Mouse (Mus musculus) forebrain, embryonic 14.5 days (tissue): ENCODE data around the gene Spindoc. TPM values are rescaled to one million over a fixed set of nuclear protein-coding genes. Genes with fewer than 3 reads are reported as not detected.

ENCODE experiments used
- ATAC-seq: fragments of 200-750 bp; cut with Nextera tagmentation; 2 replicates; pipeline ENCODE4 v1.8.0; 2017; ENCODE audit warnings: mild to moderate bottlenecking, moderate library complexity
- DNase-seq: peaks from one replicate; pipeline ENCODE4 v3.0.0-alpha.2; 2015; ENCODE audit warnings: low spot score
- H3K27ac ChIP-seq: fragments of 300-500 bp; sonication (generic); 2 replicates; pipeline ENCODE4 v1.5.1; 2014; ENCODE audit warnings: low read depth, mild to moderate bottlenecking, control low read depth, low read length, moderate library complexity
- H3K27me3 ChIP-seq: fragments of 300-500 bp; sonication (generic); replicated peaks from 2 replicates; pipeline ENCODE4 v1.6.1; 2014; ENCODE audit warnings: low read length, control low read depth, mixed read lengths; ENCODE audit not compliant: control insufficient read depth, insufficient read depth
- H3K36me3 ChIP-seq: fragments of 300-500 bp; sonication (generic); 2 replicates; pipeline ENCODE4 v1.6.1; 2014; ENCODE audit warnings: low read length, control low read depth; ENCODE audit not compliant: control insufficient read depth, insufficient read depth
- H3K4me1 ChIP-seq: fragments of 300-500 bp; sonication (generic); 2 replicates; pipeline ENCODE4 v1.6.1; 2014; ENCODE audit warnings: antibody characterized with exemption, low read length, control low read depth; ENCODE audit not compliant: control insufficient read depth, insufficient read depth
- H3K4me2 ChIP-seq: fragments of 300-500 bp; sonication (generic); 2 replicates; pipeline ENCODE4 v1.6.1; 2014; ENCODE audit warnings: mild to moderate bottlenecking, control low read depth, low read length
- H3K4me3 ChIP-seq: fragments of 300-500 bp; sonication (generic); 2 replicates; pipeline ENCODE4 v1.5.1; 2014; ENCODE audit warnings: low read depth, low read length, control low read depth
- H3K9ac ChIP-seq: fragments of 300-500 bp; sonication (generic); 2 replicates; pipeline ENCODE4 v1.6.1; 2014; ENCODE audit warnings: mild to moderate bottlenecking, low read length, control low read depth, moderate library complexity
- H3K9me3 ChIP-seq: fragments of 300-500 bp; sonication (generic); replicated peaks from 2 replicates; pipeline ENCODE4 v1.6.1; 2016; ENCODE audit warnings: low read length, control low read depth, mixed read lengths; ENCODE audit not compliant: control insufficient read depth
- WGBS: fragments of 180-500 bp; shearing (Covaris S2); extraction: QIAGEN DNeasy Blood & Tissue Kit; methylation state at CpG from one replicate; pipeline ENCODE4 v1.1.7; 2014; 5-methylcytosine and 5-hydroxymethylcytosine counted together
- polyA plus RNA-seq: library from polyadenylated mRNA; unstranded; fragments of >200 nt; fragmentation: Nextera tagmentation; extraction: Ambion mirVana; gene quantifications from 2 replicates; pipeline ENCODE4 v1.2.1, GENCODE M21; 2014

Spindoc gene
- polyA plus RNA-seq, 1 experiment from 2014 or later: 36.2 TPM

DNA sequence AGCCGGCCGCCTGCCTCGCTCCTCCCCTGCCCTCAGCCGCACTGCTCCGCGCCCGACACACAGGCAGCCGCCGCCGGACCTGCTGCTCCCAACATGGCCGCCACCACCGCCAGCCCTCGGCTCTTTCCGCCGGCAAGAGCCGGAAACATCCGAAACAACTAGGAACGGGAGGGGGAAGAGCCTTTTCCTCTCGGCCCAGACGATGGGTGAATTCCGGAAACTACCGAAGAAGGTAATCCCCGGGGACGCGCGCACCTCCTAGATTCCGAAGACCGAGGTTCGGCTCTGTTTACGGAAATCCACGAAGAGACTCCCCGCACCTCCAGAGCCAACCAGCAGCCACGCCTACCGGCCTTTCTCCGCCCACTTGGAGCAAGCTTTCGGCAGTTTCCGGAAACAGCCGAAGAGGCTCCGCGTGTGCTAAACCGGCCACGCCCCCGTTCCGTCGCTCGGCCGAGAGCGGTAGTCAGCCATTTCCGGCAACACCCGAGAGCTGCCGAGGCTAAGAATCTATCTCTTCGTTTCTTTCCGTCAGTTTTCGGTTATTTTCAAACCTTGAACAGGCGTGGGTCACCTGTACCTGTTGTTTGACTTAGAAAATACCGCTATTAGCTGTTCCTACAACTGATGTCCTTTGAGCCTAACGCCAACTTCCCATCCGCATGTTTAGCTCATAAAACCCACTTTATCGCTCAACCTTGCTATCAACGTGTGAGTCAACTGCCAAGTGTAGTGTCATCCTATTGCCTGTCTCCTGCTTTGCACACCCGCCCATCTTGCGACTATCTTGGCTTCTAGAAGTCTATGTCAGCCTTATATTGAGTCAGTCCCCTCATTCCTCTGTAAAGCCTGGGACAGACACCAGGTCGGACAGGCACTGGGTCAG, 41.0 kb downstream of the Spindoc start, which contains the start of gene Mark2:
Gene Mark2, minus strand, starts transcription at position 349 of the 886 bp plus-strand sequence.
- ATAC-seq: peak; percentile 97
- WGBS: 2% methylated on average over 63 of the region's 63 CpGs
- Histone ChIP-seq H3K36me3 (no peaks in the 10 kb centered on the region), H3K9ac (peak within 1 kb of the TSS; percentile 97), H3K9me3 (no peaks in the 10 kb centered on the region), H3K4me2 (peak within 1 kb of the TSS; percentile 81), H3K27me3 (no peaks in the 10 kb centered on the region), H3K4me3 (peak within 1 kb of the TSS; percentile 92), H3K27ac (peak within 1 kb of the TSS; percentile 85), H3K4me1 (peaks cover 23% of the 10 kb centered on the region)
- DNase-seq: peak; percentile 100

DNA sequence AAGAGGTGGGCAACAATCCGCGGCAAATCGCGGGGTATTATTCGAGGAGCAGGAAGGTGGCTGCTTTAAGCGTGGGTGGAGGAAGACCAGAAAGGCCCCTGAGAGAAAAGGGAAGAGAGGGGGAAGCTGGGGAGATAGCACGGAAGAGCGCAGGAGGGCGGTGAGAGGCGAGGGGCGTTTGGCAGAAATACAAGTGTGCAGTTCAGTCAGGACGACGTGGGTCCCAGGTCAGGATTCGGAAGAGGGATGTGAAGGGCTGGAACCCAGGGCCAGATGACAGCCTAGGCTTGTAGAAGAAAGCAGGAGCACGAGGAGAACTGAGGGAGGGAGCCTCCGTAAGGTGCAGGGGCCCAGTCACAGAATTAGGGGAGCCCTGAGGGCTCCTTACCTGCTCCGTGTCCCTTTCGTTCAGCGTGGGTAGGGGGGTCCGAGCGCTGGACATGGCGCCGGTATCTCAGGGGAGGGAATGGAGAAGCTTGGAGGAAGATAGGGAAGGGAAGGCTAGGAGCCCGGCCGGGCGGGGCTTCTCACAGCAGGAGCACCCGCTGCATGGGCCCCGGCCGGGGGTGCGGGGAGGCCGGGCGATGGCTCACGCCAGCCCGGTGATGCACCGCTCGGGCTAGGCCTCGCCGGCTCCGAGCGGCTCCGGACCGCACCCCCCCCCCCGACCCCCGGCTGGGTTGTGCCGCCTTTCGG, 41.9 kb downstream of the Spindoc start:
- Histone ChIP-seq H3K27me3 (no peaks in the 10 kb centered on the region), H3K9ac (peak overlapping the region; percentile 97), H3K4me3 (peak overlapping the region; percentile 92), H3K36me3 (no peaks in the 10 kb centered on the region), H3K9me3 (no peaks in the 10 kb centered on the region), H3K4me1 (peaks cover 23% of the 10 kb centered on the region), H3K27ac (peak overlapping the region; percentile 85), H3K4me2 (peak overlapping the region; percentile 81)
- DNase-seq (peak; percentile 4), ATAC-seq (peak; percentile 78)
- 1% methylated on average over 29 of the region's 46 CpGs for WGBS

DNA sequence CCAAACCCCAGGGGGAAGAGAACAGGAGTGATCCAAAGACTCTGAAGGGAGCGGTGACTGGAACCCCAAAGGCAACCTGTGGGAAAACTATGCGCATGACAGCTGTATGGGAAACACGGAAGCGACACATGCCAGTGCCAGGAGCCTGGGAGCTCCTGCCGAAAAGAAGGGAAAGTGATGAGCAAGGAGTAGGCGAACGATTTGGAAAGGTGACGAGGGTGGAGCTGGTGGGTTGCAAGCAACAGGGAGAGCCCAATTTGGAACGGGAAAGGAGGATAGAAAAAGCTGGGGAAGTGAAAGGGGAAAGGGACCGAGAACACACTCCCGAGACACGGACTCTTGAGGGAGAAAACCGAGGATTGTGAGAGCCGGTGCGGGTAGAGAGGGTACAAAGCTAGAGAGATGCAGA, 42.4 kb downstream of the Spindoc start:
- H3K4me3 ChIP-seq: peak overlapping the region; percentile 92
- peak overlapping the region; percentile 97 for H3K9ac ChIP-seq
- no peaks in the 10 kb centered on the region for H3K9me3 ChIP-seq
- no peaks in the 10 kb centered on the region for H3K36me3 ChIP-seq
- no peak overlapping the region for H3K27ac ChIP-seq
- H3K27me3 ChIP-seq: no peaks in the 10 kb centered on the region
- 3% methylated on average over 15 of the region's 15 CpGs for WGBS
- peaks cover 23% of the 10 kb centered on the region for H3K4me1 ChIP-seq
- DNase-seq (peak; percentile 12), ATAC-seq (no peak)
- peak overlapping the region; percentile 81 for H3K4me2 ChIP-seq

DNA sequence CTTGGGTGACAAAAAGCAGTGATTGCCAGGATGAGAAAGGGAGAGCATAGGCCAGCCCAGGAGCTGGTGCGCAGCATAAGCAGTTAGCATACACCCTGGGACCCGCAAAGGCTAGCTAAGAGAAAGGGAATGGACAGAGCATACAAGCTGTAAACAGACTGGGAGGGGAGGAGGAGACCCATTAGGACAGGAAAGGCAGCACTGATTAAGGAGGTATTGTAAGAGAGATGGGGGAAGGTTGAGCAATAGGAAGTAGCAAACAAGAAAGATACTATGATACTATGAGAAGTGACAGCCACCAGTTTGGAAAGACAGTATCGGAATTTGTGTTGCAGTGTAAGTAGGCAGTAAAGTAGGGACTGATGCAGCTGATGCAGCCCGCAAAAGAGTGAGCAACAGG, 42.9 kb downstream of the Spindoc start:
- DNase-seq (no peak), ATAC-seq (no peak)
- Histone ChIP-seq H3K36me3 (no peaks in the 10 kb centered on the region), H3K27ac (no peak overlapping the region), H3K27me3 (no peaks in the 10 kb centered on the region), H3K9me3 (no peaks in the 10 kb centered on the region), H3K4me3 (peak overlapping the region; percentile 92), H3K4me1 (peaks cover 23% of the 10 kb centered on the region), H3K9ac (peak overlapping the region; percentile 97), H3K4me2 (peak overlapping the region; percentile 81)
- WGBS: 55% methylated on average over 4 of the region's 4 CpGs

DNA sequence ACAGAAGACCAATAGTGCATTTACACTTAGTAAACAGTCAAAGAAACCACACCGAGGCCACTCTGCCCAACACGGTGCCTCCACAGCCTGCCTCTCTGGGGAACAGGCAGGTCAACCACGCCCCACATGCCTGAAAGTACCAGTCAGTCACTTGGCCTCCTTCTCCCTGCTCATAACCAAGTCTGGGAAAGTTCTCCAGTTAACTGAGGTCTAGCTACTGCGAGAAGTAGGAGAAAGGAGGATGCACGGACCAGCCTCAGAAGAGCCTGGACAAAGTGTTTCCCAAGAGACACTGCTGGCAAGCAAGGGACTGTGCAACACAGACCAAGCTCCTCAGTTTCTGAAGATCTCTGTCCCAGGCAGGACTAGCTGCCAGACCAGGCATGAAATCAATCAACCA, 43.8 kb downstream of the Spindoc start:
- no peak for DNase-seq
- 70% methylated on average over 5 of the region's 5 CpGs for WGBS

DNA sequence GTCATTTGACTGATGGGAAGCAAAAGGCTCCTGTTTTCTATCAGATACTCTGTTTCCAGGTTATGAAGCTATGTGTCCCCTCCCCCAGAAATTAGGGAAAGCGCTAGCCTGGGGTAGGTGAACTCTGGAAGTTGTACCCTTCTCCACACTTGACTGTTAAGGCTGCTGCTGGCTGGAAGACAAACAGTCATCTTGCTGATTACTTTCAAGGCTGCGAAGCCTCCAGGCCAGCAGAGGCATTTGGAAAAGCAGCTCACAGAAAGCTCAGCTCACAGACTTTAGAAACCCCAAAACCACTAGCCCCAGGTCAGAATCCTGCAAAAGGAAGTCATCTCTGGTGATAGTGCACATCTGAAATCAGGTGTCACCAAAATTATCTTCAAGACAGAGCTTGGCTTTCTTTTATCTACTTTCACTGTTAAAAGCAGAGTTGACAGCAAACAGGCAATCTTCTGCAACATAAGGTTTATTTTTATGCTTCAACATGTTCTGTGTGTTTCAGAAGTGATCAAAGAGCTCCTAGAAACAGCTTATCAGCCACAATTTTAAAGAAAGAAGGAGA, 44.9 kb downstream of the Spindoc start:
- ATAC-seq: no peak
- no peak overlapping the region for H3K27ac ChIP-seq
- no peak overlapping the region for H3K9ac ChIP-seq
- 0 out of 2 replicates have a peak, but pooled peaks cover 5% of the 10 kb centered on the region for H3K36me3 ChIP-seq
- no peaks in the 10 kb centered on the region for H3K27me3 ChIP-seq
- H3K9me3 ChIP-seq: no peaks in the 10 kb centered on the region
- peaks cover 23% of the 10 kb centered on the region for H3K4me1 ChIP-seq
- no peak overlapping the region for H3K4me2 ChIP-seq
- no peak overlapping the region for H3K4me3 ChIP-seq
- 96% methylated on average over 2 of the region's 2 CpGs for WGBS
- DNase-seq: no peak

More for the DNA sequence above, 43.8 kb downstream of the Spindoc start:
- Histone ChIP-seq H3K36me3 (0 out of 2 replicates have a peak, but pooled peaks cover 3% of the 10 kb centered on the region), H3K27ac (no peak overlapping the region), H3K4me3 (0 out of 2 replicates have a peak overlapping the region, but pooled peaks have one; percentile 92), H3K27me3 (no peaks in the 10 kb centered on the region), H3K4me1 (peaks cover 23% of the 10 kb centered on the region), H3K9me3 (no peaks in the 10 kb centered on the region), H3K4me2 (peak overlapping the region; percentile 81), H3K9ac (peak overlapping the region; percentile 97)
- ATAC-seq: no peak

DNA sequence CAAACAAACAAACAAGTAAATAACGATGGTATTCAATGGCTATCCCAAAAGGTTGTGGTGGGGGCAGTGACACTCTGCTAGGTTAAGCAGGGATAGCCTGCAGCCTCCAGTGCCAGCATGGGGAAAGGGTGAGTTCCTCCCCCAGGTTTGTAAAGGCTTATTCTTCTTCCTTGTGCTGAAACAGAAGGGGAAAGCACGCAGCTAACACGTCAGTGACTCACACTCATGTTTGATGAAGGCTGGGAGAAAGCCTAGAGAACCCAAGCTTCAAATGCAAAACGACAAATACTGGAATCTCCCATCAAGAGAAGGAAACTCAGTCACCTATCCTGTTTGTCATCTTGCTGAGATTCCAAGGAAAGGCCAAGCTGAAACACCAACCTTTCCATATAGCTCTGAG, 47.1 kb downstream of the Spindoc start:
- Histone ChIP-seq H3K27me3 (no peaks in the 10 kb centered on the region), H3K9me3 (no peaks in the 10 kb centered on the region), H3K36me3 (0 out of 2 replicates have a peak, but pooled peaks cover 5% of the 10 kb centered on the region), H3K4me2 (no peak overlapping the region), H3K27ac (no peak overlapping the region), H3K9ac (no peak overlapping the region), H3K4me1 (peaks cover 20% of the 10 kb centered on the region), H3K4me3 (no peak overlapping the region)
- no peak for ATAC-seq
- no peak for DNase-seq
- 91% methylated on average over 4 of the region's 4 CpGs for WGBS

DNA sequence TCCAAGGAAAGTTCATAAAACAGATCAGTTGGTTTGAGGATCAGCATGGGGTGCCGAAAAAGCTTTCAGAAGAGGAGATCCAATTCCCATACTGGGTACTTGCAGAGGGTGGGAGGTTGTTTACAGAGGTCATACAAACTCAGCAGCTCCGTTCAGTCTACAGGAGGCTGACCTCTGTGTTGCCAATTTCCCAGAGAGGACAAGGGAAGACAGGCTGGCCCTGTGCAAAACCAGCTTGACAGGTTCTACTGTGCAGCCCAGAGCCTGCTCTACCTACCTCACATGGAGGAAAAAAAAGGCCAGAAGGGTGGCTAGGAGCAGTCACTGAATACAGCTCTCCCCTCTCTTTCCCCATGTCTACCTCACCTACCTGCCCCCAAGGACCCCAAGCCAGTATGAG, 48.7 kb downstream of the Spindoc start:
- ATAC-seq (no peak), DNase-seq (no peak)
- H3K4me3 ChIP-seq: no peak overlapping the region
- no peaks in the 10 kb centered on the region for H3K27me3 ChIP-seq
- WGBS: 92% methylated on average over 2 of the region's 2 CpGs
- no peaks in the 10 kb centered on the region for H3K9me3 ChIP-seq
- H3K27ac ChIP-seq: no peak overlapping the region
- no peak overlapping the region for H3K4me2 ChIP-seq
- peaks cover 8% of the 10 kb centered on the region for H3K4me1 ChIP-seq
- 0 out of 2 replicates have a peak, but pooled peaks cover 5% of the 10 kb centered on the region for H3K36me3 ChIP-seq
- H3K9ac ChIP-seq: no peak overlapping the region
